Mouse (Mus musculus) bone marrow, adult 2 months (tissue): ENCODE measurements around the gene Ankrd39. TPM values are rescaled to one million over a fixed set of nuclear protein-coding genes. Genes with fewer than 3 reads are reported as not detected.
A peak's percentile ranks its signal among the peaks of the same experiment; 100 is the strongest.

Source experiments
- H3K27ac ChIP-seq: fragments of 200-500 bp; 2 replicates; pipeline ENCODE4 v1.5.1; 2012; ENCODE audit warnings: low read depth, mild to moderate bottlenecking, control low read depth, inconsistent platforms, low read length; ENCODE audit not compliant: control insufficient read depth, poor library complexity, insufficient read depth
- H3K4me1 ChIP-seq: fragments of 200-500 bp; 2 replicates; pipeline ENCODE4 v1.6.1; 2011; ENCODE audit warnings: low read length; ENCODE audit not compliant: control insufficient read depth, insufficient read depth
- H3K4me3 ChIP-seq: fragments of 200-500 bp; replicated peaks from 2 replicates; pipeline ENCODE3; 2011; ENCODE audit warnings: mild to moderate bottlenecking, low read depth, low read length, control low read depth; ENCODE audit not compliant: control insufficient read depth
- CTCF ChIP-seq: fragments of 200-500 bp; IDR thresholded peaks from 2 replicates; pipeline ENCODE4 v1.5.1; 2011; ENCODE audit warnings: low read length, control low read depth; ENCODE audit not compliant: control insufficient read depth, insufficient read depth
- POLR2A ChIP-seq: fragments of 200-500 bp; IDR thresholded peaks from 2 replicates; pipeline ENCODE4 v1.6.1; 2011; ENCODE audit warnings: low read depth, mild to moderate bottlenecking, control low read depth, low read length, borderline replicate concordance; ENCODE audit not compliant: control insufficient read depth
- WGBS: fragments of 180-500 bp; shearing (Covaris S2); methylation state at CpG from one replicate; pipeline ENCODE4 v1.1.7; 2018; 5-methylcytosine and 5-hydroxymethylcytosine counted together
- polyA plus RNA-seq: library from polyadenylated mRNA; stranded (reverse); fragments of >200 nt; gene quantifications from 2 replicates; pipeline ENCODE4 v1.2.4, GENCODE M21; 2011; ENCODE audit warnings: low replicate concordance; ENCODE audit not compliant: missing spikeins, insufficient read depth, insufficient read length

Gene Ankrd39
- polyA plus RNA-seq, 1 experiment: 3.5 TPM

GRCm38 (mm10) chr1:36560903-36561302, 13.7 kb upstream of the Ankrd39 start:
- Histone ChIP-seq H3K27ac (no peak overlapping the region), H3K4me1 (no peaks in the 10 kb centered on the region), H3K4me3 (no peak overlapping the region)
- 80% methylated on average over 6 of the region's 6 CpGs for WGBS
- TF ChIP-seq POLR2A (no peak), CTCF (no peak)

- no peak overlapping the region for H3K4me3 ChIP-seq
- no peaks in the 10 kb centered on the region for H3K4me1 ChIP-seq
- 21% methylated on average over 5 of the region's 5 CpGs for WGBS
- no peak overlapping the region for H3K27ac ChIP-seq
- TF ChIP-seq CTCF (no peak), POLR2A (no peak)
These were observed 12.6 kb upstream of the Ankrd39 start for GRCm38 (mm10) chr1:36559888-36560287.

- TF ChIP-seq POLR2A: no peak
- TF ChIP-seq CTCF: no peak
- 56% methylated on average over 4 of the region's 4 CpGs for WGBS
- H3K27ac ChIP-seq: no peak overlapping the region
- no peaks in the 10 kb centered on the region for H3K4me1 ChIP-seq
- H3K4me3 ChIP-seq: no peak overlapping the region
These were observed 12.0 kb upstream of the Ankrd39 start for GRCm38 (mm10) chr1:36559256-36559655.

- TF ChIP-seq POLR2A (no peak), CTCF (no peak)
- Histone ChIP-seq H3K4me3 (peak within 1 kb of the TSS; percentile 64), H3K4me1 (no peaks in the 10 kb centered on the region), H3K27ac (peak within 1 kb of the TSS; percentile 40; the same call in 1 of the 2 replicates)
- WGBS: 3% methylated on average over 69 of the region's 69 CpGs
These were observed 11.1 kb upstream of the Ankrd39 start, which contains the start of gene Sema4c for GRCm38 (mm10) chr1:36558031-36558993. Sema4c (minus strand) TSS chr1:36558349.

GRCm38 (mm10) chr1:36557457-36558011, 10.3 kb upstream of the Ankrd39 start:
- Histone ChIP-seq H3K27ac (peak overlapping the region; percentile 40; the same call in 1 of the 2 replicates), H3K4me3 (peak overlapping the region; percentile 64), H3K4me1 (no peaks in the 10 kb centered on the region)
- under 1% methylated on average over 48 of the region's 48 CpGs for WGBS
- TF ChIP-seq POLR2A (no peak), CTCF (no peak)

GRCm38 (mm10) chr1:36556553-36557456, 9.6 kb upstream of the Ankrd39 start:
- peak overlapping the region; percentile 26; the same call in 1 of the 2 replicates for H3K27ac ChIP-seq
- H3K4me3 ChIP-seq: peak overlapping the region; percentile 64
- H3K4me1 ChIP-seq: no peaks in the 10 kb centered on the region
- WGBS: under 1% methylated on average over 52 of the region's 52 CpGs
- TF ChIP-seq CTCF: peak; percentile 42; the same call in 1 of the 2 replicates
- peak; percentile 18; the same call in 1 of the 2 replicates for TF ChIP-seq POLR2A

- Histone ChIP-seq H3K4me3 (no peak overlapping the region), H3K4me1 (no peaks in the 10 kb centered on the region), H3K27ac (no peak overlapping the region)
- 27% methylated on average over 8 of the region's 8 CpGs for WGBS
- no peak for TF ChIP-seq CTCF
- TF ChIP-seq POLR2A: no peak
These were observed 8.7 kb upstream of the Ankrd39 start for GRCm38 (mm10) chr1:36555798-36556395.
